ENCODE assay signal across 21 mouse cellular contexts in genomic region chr17:49503246-49503900, GRCm38 (mm10).
DNase-seq lines count a peak whose midpoint lies in the region; ATAC-seq lines count a peak whose summit lies in the region.
"Had no signal": no experiment of that assay in that cellular context is flagged by ENCODE, and none has a peak within 500 bp of the region (broad histone marks: within the 10 kb centered on the region; RNA-seq: fewer than 3 reads in every experiment).

No protein-coding gene starts in this region.

- WGBS in heart, embryonic 11.5 days (ENCODE audit: insufficient replicate concordance), result 63% methylated on average over 6 of the region's 6 CpGs

- no peak overlapping the region for H3K9ac ChIP-seq in heart, embryonic 11.5 days (ENCODE audit: low read depth, low read length)
- H3K9ac ChIP-seq: embryonic facial prominence, embryonic 15.5 days; forebrain, embryonic 15.5 days; hindbrain, embryonic 12.5 days; neural tube, embryonic 13.5 days had no signal

- no peak overlapping the region for H3K27ac ChIP-seq in heart, embryonic 11.5 days (ENCODE audit: low read depth, low read length)
- H3K27ac ChIP-seq: embryonic facial prominence, embryonic 15.5 days; forebrain, embryonic 15.5 days; heart, embryonic 10.5 days; hindbrain, embryonic 12.5 days; kidney, postnatal 0 days; macrophage; neural tube, embryonic 13.5 days had no signal

- DNase-seq in heart, adult 18-20 months, result peak; percentile 33 to 47
- DNase-seq in right cerebral cortex, adult 18-20 months, result peak; percentile 28
- no peak for DNase-seq in right cerebral cortex, adult 2 months (ENCODE audit: low spot score in 2 of 2)
- peak; percentile 89 for DNase-seq in cerebellum, adult 9-11 months
- DNase-seq in retina, postnatal 1 day, result peak; percentile 27
- DNase-seq in thymus, postnatal 0 days (ENCODE audit: low spot score), result no peak
- DNase-seq in adrenal gland, adult 2 months, result no peak
- DNase-seq: gastrocnemius, postnatal 10 days; kidney, adult 11 months; right cerebral cortex, postnatal 14 days had no signal

- no peaks in the 10 kb centered on the region for H3K36me3 ChIP-seq in heart, embryonic 11.5 days (ENCODE audit: control insufficient read depth, insufficient read depth, low read length)
- H3K36me3 ChIP-seq: embryonic facial prominence, embryonic 15.5 days; forebrain, embryonic 15.5 days; heart, embryonic 10.5 days; hindbrain, embryonic 12.5 days; neural tube, embryonic 13.5 days had no signal

- H3K4me2 ChIP-seq in heart, embryonic 11.5 days, result no peak overlapping the region
- H3K4me2 ChIP-seq: embryonic facial prominence, embryonic 15.5 days; forebrain, embryonic 15.5 days; hindbrain, embryonic 12.5 days; neural tube, embryonic 13.5 days had no signal

- no peak for ATAC-seq in heart, embryonic 11.5 days (replicated peaks; ENCODE audit: insufficient number of reproducible peaks, low FRiP score, low TSS enrichment)
- ATAC-seq: forebrain, embryonic 15.5 days; lung, postnatal 0 days; midbrain, embryonic 16.5 days had no signal

- H3K9me3 ChIP-seq in heart, embryonic 11.5 days (replicated peaks; ENCODE audit: control insufficient read depth, low read length), result no peaks in the 10 kb centered on the region
- H3K9me3 ChIP-seq: embryonic facial prominence, embryonic 15.5 days; forebrain, embryonic 15.5 days; heart, embryonic 10.5 days; hindbrain, embryonic 12.5 days; neural tube, embryonic 13.5 days had no signal

- 0 out of 2 replicates have a peak, but pooled peaks cover 3% of the 10 kb centered on the region for H3K4me1 ChIP-seq in heart, embryonic 11.5 days (ENCODE audit: control insufficient read depth, insufficient read depth, low read length)
- H3K4me1 ChIP-seq: embryonic facial prominence, embryonic 15.5 days; forebrain, embryonic 15.5 days; hindbrain, embryonic 12.5 days had no signal

- no peaks in the 10 kb centered on the region for H3K27me3 ChIP-seq in heart, embryonic 11.5 days (ENCODE audit: control insufficient read depth, insufficient read depth, low read length)
- H3K27me3 ChIP-seq: embryonic facial prominence, embryonic 15.5 days; forebrain, embryonic 15.5 days; hindbrain, embryonic 12.5 days; neural tube, embryonic 13.5 days had no signal

- H3K4me3 ChIP-seq in heart, embryonic 11.5 days (ENCODE audit: low read depth, low read length), result no peak overlapping the region
- H3K4me3 ChIP-seq: embryonic facial prominence, embryonic 15.5 days; forebrain, embryonic 15.5 days; heart, embryonic 10.5 days; hindbrain, embryonic 12.5 days; myocyte; neural tube, embryonic 13.5 days had no signal

Comparison
In these comparisons a context has a peak if more than half of its experiments do, and no peak if none do; other contexts are left out.
1. DNase-seq: peak in heart, adult 18-20 months (2 of 2), right cerebral cortex, adult 18-20 months (single experiment), cerebellum, adult 9-11 months (single experiment) and retina, postnatal 1 day (single experiment); none in right cerebral cortex, adult 2 months (0 of 2), thymus, postnatal 0 days (single experiment) and adrenal gland, adult 2 months (single experiment).